Mouse (Mus musculus) C2C12 (cell line): ENCODE measurements around the gene Lce1i.

ENCODE experiments used
- CTCF ChIP-seq: IDR thresholded peaks from one replicate; pipeline ENCODE4 v1.5.1; 2011; ENCODE audit not compliant: control insufficient read depth, insufficient read depth, insufficient read length
- FOSL1 ChIP-seq: IDR thresholded peaks from one replicate; pipeline ENCODE4 v1.8.0; 2011; ENCODE audit warnings: mild to moderate bottlenecking, low read length; ENCODE audit not compliant: poor library complexity, insufficient read depth, severe bottlenecking
- MAX ChIP-seq: IDR thresholded peaks from one replicate; pipeline ENCODE4 v1.6.1; 2011; ENCODE audit warnings: mild to moderate bottlenecking, control low read depth
- MYOG ChIP-seq: IDR thresholded peaks from one replicate; pipeline ENCODE4 v1.6.1; 2011; ENCODE audit not compliant: control insufficient read depth, insufficient read length; ENCODE audit errors: extremely low read depth

GRCm38 (mm10) chr3:92807791-92808190 is 29.1 kb upstream of the Lce1i start, which contains the start of gene Lce1k:
- TF ChIP-seq CTCF = no peak
- no peak for TF ChIP-seq MAX
- TF ChIP-seq FOSL1 = no peak
- TF ChIP-seq MYOG = no peak
